ENCODE assay signal across 8 mouse cellular contexts in genomic region chr4:122884481-122885340, GRCm38 (mm10). TPM values are rescaled to one million over a fixed set of nuclear protein-coding genes. Genes with fewer than 3 reads are reported as not detected.
DNase-seq lines count a peak whose midpoint lies in the region; ATAC-seq and TF ChIP-seq lines count a peak whose summit lies in the region.

No protein-coding gene starts in this region.

- H3K9ac ChIP-seq in hindbrain, embryonic 13.5 days, result peak overlapping the region; percentile 89
- peak overlapping the region; percentile 89 for H3K9ac ChIP-seq in liver, embryonic 11.5 days (ENCODE audit: low read depth, low read length)

- no peak for TF ChIP-seq POLR2A in spleen, adult 2 months (IDR thresholded peaks at IDR 0.05; ENCODE audit: low read depth, low read length)
- no peak for TF ChIP-seq POLR2A in cortical plate, adult 2 months (IDR thresholded peaks at IDR 0.05; ENCODE audit: extremely low read depth, insufficient read depth, low read length)

- 2% methylated on average over 12 of the region's 12 CpGs for WGBS in spleen, adult 2 months
- 59% methylated on average over 12 of the region's 12 CpGs for WGBS in hindbrain, embryonic 13.5 days
- WGBS in liver, embryonic 11.5 days, result 28% methylated on average over 12 of the region's 12 CpGs

- intact Hi-C loops in gastrocnemius, postnatal 14 days (cut with DNase I; ENCODE audit: low total_unique reads), result no loop called here

- H3K27ac ChIP-seq in spleen, adult 2 months (ENCODE audit: insufficient read depth, low read length), result peak overlapping the region; percentile 99
- H3K27ac ChIP-seq in cortical plate, adult 2 months (ENCODE audit: insufficient read depth, low read length), result peak overlapping the region; percentile 68
- H3K27ac ChIP-seq in hindbrain, embryonic 13.5 days, result no peak overlapping the region; the same call in 1 of the 2 replicates
- H3K27ac ChIP-seq in liver, embryonic 11.5 days (ENCODE audit: low read depth, low read length), result peak overlapping the region; percentile 99; the same call in 1 of the 2 replicates

- H3K4me1 ChIP-seq in spleen, adult 2 months (ENCODE audit: control insufficient read depth, insufficient read depth, insufficient read length), result peaks cover 19% of the 10 kb centered on the region
- peaks cover 10% of the 10 kb centered on the region for H3K4me1 ChIP-seq in cortical plate, adult 2 months (ENCODE audit: control insufficient read depth, insufficient read depth, low read length)
- H3K4me1 ChIP-seq in hindbrain, embryonic 13.5 days (replicated peaks), result peaks cover 38% of the 10 kb centered on the region
- peaks cover 14% of the 10 kb centered on the region for H3K4me1 ChIP-seq in liver, embryonic 11.5 days (replicated peaks; ENCODE audit: control insufficient read depth, insufficient read depth, low read length)

- peak overlapping the region; percentile 83 for H3K4me3 ChIP-seq in spleen, adult 2 months (ENCODE audit: extremely low read depth, insufficient read depth, insufficient read length)
- peak overlapping the region; percentile 43 for H3K4me3 ChIP-seq in cortical plate, adult 2 months (ENCODE audit: insufficient read depth, low read length)
- peak overlapping the region; percentile 82 for H3K4me3 ChIP-seq in hindbrain, embryonic 13.5 days
- peak overlapping the region; percentile 89 for H3K4me3 ChIP-seq in liver, embryonic 11.5 days (ENCODE audit: low read depth, low read length)

- no peaks in the 10 kb centered on the region for H3K27me3 ChIP-seq in spleen, adult 2 months (ENCODE audit: control insufficient read depth, insufficient read depth, low read length)
- H3K27me3 ChIP-seq in hindbrain, embryonic 13.5 days, result no peaks in the 10 kb centered on the region
- no peaks in the 10 kb centered on the region for H3K27me3 ChIP-seq in liver, embryonic 11.5 days (replicated peaks; ENCODE audit: control insufficient read depth, insufficient read depth, low read length)

- no peak for DNase-seq in spleen, adult 2 months (ENCODE audit: low read depth in 1 of 2, low spot score in 2 of 2)
- DNase-seq in spleen, postnatal 14 days (ENCODE audit: low spot score in 2 of 2), result no peak
- no peak for DNase-seq in liver, embryonic 11.5 days (ENCODE audit: low spot score)
- peak; percentile 67 for DNase-seq in naive thymus-derived CD4-positive, alpha-beta T cell, adult 2 months (ENCODE audit: low read depth)
- DNase-seq in gastrocnemius, postnatal 14 days, result no peak

- TF ChIP-seq CTCF in spleen, adult 2 months (IDR thresholded peaks at IDR 0.05; ENCODE audit: extremely low read depth, insufficient read depth, insufficient read length, insufficient replicate concordance), result no peak
- TF ChIP-seq CTCF in cortical plate, adult 2 months (IDR thresholded peaks at IDR 0.05; ENCODE audit: extremely low read depth, insufficient read depth, low read length), result no peak

- ATAC-seq in hindbrain, embryonic 13.5 days (ENCODE audit: low FRiP score), result no peak
- ATAC-seq in liver, embryonic 11.5 days (replicated peaks; ENCODE audit: low FRiP score), result no peak
- no peak for ATAC-seq in erythroid progenitor cell, adult 5-6 weeks (replicated peaks; ENCODE audit: low FRiP score, poor library complexity, severe bottlenecking)

- H3K4me2 ChIP-seq in hindbrain, embryonic 13.5 days, result peak overlapping the region; percentile 76
- H3K4me2 ChIP-seq in liver, embryonic 11.5 days, result peak overlapping the region; percentile 80

- H3K36me3 ChIP-seq in spleen, adult 2 months (ENCODE audit: control insufficient read depth, insufficient read depth, low read length), result peaks cover 2% of the 10 kb centered on the region; the same call in 1 of the 2 replicates
- no peaks in the 10 kb centered on the region; the same call in 1 of the 2 replicates for H3K36me3 ChIP-seq in hindbrain, embryonic 13.5 days
- H3K36me3 ChIP-seq in liver, embryonic 11.5 days (ENCODE audit: control insufficient read depth, insufficient read depth, low read length), result no peaks in the 10 kb centered on the region

- H3K9me3 ChIP-seq in hindbrain, embryonic 13.5 days, result no peaks in the 10 kb centered on the region
- H3K9me3 ChIP-seq in liver, embryonic 11.5 days (ENCODE audit: control insufficient read depth, low read length), result no peaks in the 10 kb centered on the region

RNA-seq across cellular contexts. Expression of gene Cap1, which starts 1.1 kb away (rescaled TPM):
- polyA plus RNA-seq in spleen, adult 2 months (2012; rRNA removed), result 108 and 116 TPM in 2 replicates
- 134 and 146 TPM in 2 replicates for polyA plus RNA-seq in cortical plate, adult 2 months (2012; rRNA removed)
- 76.0 and 82.5 TPM in 2 replicates for polyA plus RNA-seq in hindbrain, embryonic 13.5 days (2015; fragmentation: Nextera tagmentation; extraction: Ambion mirVana)
- polyA plus RNA-seq in liver, embryonic 11.5 days (2014; fragmentation: Nextera tagmentation; extraction: Ambion mirVana), result 52.2 and 56.5 TPM in 2 replicates
- 80.5 and 81.8 TPM in 2 replicates for total RNA-seq in erythroid progenitor cell, adult 5-6 weeks (2015; ENCODE audit: low replicate concordance)
- 71.2 and 81.2 TPM in 2 replicates for total RNA-seq in erythroid progenitor cell, adult 5-6 weeks (2017; ENCODE audit: low replicate concordance)
- 10 to 100 TPM; 33.4 to 39.2 TPM for total RNA-seq in gastrocnemius, postnatal 14 days (2021)

RNA-seq across cellular contexts. Expression of gene Ppt1, which starts 48.7 kb away (rescaled TPM):
- 31.6 and 44.3 TPM in 2 replicates for polyA plus RNA-seq in spleen, adult 2 months (2012; rRNA removed)
- 117 and 120 TPM in 2 replicates for polyA plus RNA-seq in cortical plate, adult 2 months (2012; rRNA removed)
- polyA plus RNA-seq in hindbrain, embryonic 13.5 days (2015; fragmentation: Nextera tagmentation; extraction: Ambion mirVana), result 85.7 and 88.3 TPM in 2 replicates
- polyA plus RNA-seq in liver, embryonic 11.5 days (2014; fragmentation: Nextera tagmentation; extraction: Ambion mirVana), result 42.9 and 44.5 TPM in 2 replicates
- 15.1 and 39.3 TPM in 2 replicates for total RNA-seq in erythroid progenitor cell, adult 5-6 weeks (2015; ENCODE audit: low replicate concordance)
- total RNA-seq in erythroid progenitor cell, adult 5-6 weeks (2017; ENCODE audit: low replicate concordance), result 6.9 and 12.6 TPM in 2 replicates
- total RNA-seq in gastrocnemius, postnatal 14 days (2021), result 10 to 100 TPM; 16.3 to 17.2 TPM
